Mouse (Mus musculus) telencephalon, adult 2 months (tissue): Measurements from ENCODE around the gene Efna4.

Experiments used
- DNase-seq: peaks from one replicate; pipeline ENCODE4 v3.0.0-alpha.2; 2011; ENCODE audit warnings: low read depth, low spot score

Efna4 gene

GRCm38 (mm10) chr3:89308089-89308488 lies 29.7 kb downstream of the Efna4 start:
- no peak for DNase-seq

- DNase-seq, result no peak
Measured at GRCm38 (mm10) chr3:89305551-89306325, 32.1 kb downstream of the Efna4 start.

GRCm38 (mm10) chr3:89305105-89305504 lies 32.7 kb downstream of the Efna4 start:
- DNase-seq, result no peak

- no peak for DNase-seq
Measured at GRCm38 (mm10) chr3:89304440-89304839, 33.4 kb downstream of the Efna4 start.

- no peak for DNase-seq
Measured at GRCm38 (mm10) chr3:89300514-89300913, 37.3 kb downstream of the Efna4 start.

GRCm38 (mm10) chr3:89300071-89300470 lies 37.8 kb downstream of the Efna4 start:
- DNase-seq, result no peak

GRCm38 (mm10) chr3:89299499-89299898 lies 38.3 kb downstream of the Efna4 start:
- DNase-seq, result no peak

- DNase-seq, result no peak
Measured at GRCm38 (mm10) chr3:89298908-89299307, 38.9 kb downstream of the Efna4 start.

- no peak for DNase-seq
Measured at GRCm38 (mm10) chr3:89296761-89297396, 40.9 kb downstream of the Efna4 start.

- no peak for DNase-seq
Measured at GRCm38 (mm10) chr3:89295685-89296230, 42.1 kb downstream of the Efna4 start.

GRCm38 (mm10) chr3:89294195-89294594 lies 43.6 kb downstream of the Efna4 start:
- no peak for DNase-seq

GRCm38 (mm10) chr3:89293247-89293918 lies 44.4 kb downstream of the Efna4 start:
- DNase-seq, result no peak

- no peak for DNase-seq
Measured at GRCm38 (mm10) chr3:89292303-89292702, 45.5 kb downstream of the Efna4 start.

GRCm38 (mm10) chr3:89291874-89292273 lies 46.0 kb downstream of the Efna4 start:
- DNase-seq, result no peak

GRCm38 (mm10) chr3:89288503-89288928 lies 49.3 kb downstream of the Efna4 start:
- no peak for DNase-seq

GRCm38 (mm10) chr3:89287286-89287685 lies 50.5 kb downstream of the Efna4 start:
- DNase-seq, result no peak

GRCm38 (mm10) chr3:89285526-89285925 lies 52.3 kb downstream of the Efna4 start:
- DNase-seq, result no peak

GRCm38 (mm10) chr3:89284261-89284660 lies 53.6 kb downstream of the Efna4 start:
- DNase-seq, result no peak
